Mouse (Mus musculus) spleen, adult 2 months (tissue): ENCODE results near the gene Spty2d1. TPM values are rescaled to one million over a fixed set of nuclear protein-coding genes. Genes with fewer than 3 reads are reported as not detected.

Experiments
- DNase-seq, 2 experiments: peaks; one replicate each; pipeline versions ENCODE4 v3.0.0 to v3.0.0-alpha.2; 2012 to 2021; ENCODE audit warnings: low spot score in 2 of 2, low read depth in 1 of 2
- H3K27ac ChIP-seq: fragments of 200-500 bp; 2 replicates; pipeline ENCODE4 v1.5.1; 2012; ENCODE audit warnings: low read length, inconsistent platforms; ENCODE audit not compliant: insufficient read depth
- H3K27me3 ChIP-seq: fragments of 200-500 bp; 2 replicates; pipeline ENCODE4 v1.6.1; 2012; ENCODE audit warnings: mild to moderate bottlenecking, moderate library complexity, low read length, inconsistent platforms; ENCODE audit not compliant: control insufficient read depth, insufficient read depth
- H3K36me3 ChIP-seq: fragments of 200-500 bp; 2 replicates; pipeline ENCODE4 v1.6.1; 2012; ENCODE audit warnings: mild to moderate bottlenecking, low read length, inconsistent platforms; ENCODE audit not compliant: control insufficient read depth, insufficient read depth
- H3K4me1 ChIP-seq: fragments of 200-500 bp; 2 replicates; pipeline ENCODE4 v1.6.1; 2011; ENCODE audit warnings: inconsistent platforms; ENCODE audit not compliant: control insufficient read depth, insufficient read depth, insufficient read length
- H3K4me3 ChIP-seq: fragments of 200-500 bp; 2 replicates; pipeline ENCODE4 v1.5.1; 2011; ENCODE audit warnings: mild to moderate bottlenecking, inconsistent platforms; ENCODE audit not compliant: insufficient read depth, insufficient read length; ENCODE audit errors: extremely low read depth
- CTCF ChIP-seq: fragments of 200-500 bp; IDR thresholded peaks from 2 replicates; pipeline ENCODE4 v1.5.1; 2011; ENCODE audit warnings: mild to moderate bottlenecking, inconsistent platforms; ENCODE audit not compliant: insufficient read depth, insufficient read length, insufficient replicate concordance; ENCODE audit errors: extremely low read depth
- POLR2A ChIP-seq: fragments of 200-500 bp; IDR thresholded peaks from 2 replicates; pipeline ENCODE4 v1.6.1; 2011; ENCODE audit warnings: low read depth, low read length, inconsistent platforms
- WGBS: fragments of 180-500 bp; shearing (Covaris S2); methylation state at CpG from one replicate; pipeline ENCODE4 v1.1.7; 2018; 5-methylcytosine and 5-hydroxymethylcytosine counted together
- polyA plus RNA-seq: library from polyadenylated mRNA; depleted of rRNA; stranded (reverse); fragments of >200 nt; gene quantifications from 2 replicates; pipeline ENCODE4 v1.2.3, GENCODE M21; 2012

Spty2d1 gene
- polyA plus RNA-seq, 1 experiment: 3.8 TPM

- Histone ChIP-seq H3K36me3 (no peaks in the 10 kb centered on the region), H3K27ac (peak overlapping the region; percentile 26; the same call in 1 of the 2 replicates), H3K4me1 (peaks cover 20% of the 10 kb centered on the region), H3K4me3 (no peak overlapping the region), H3K27me3 (no peaks in the 10 kb centered on the region)
- TF ChIP-seq POLR2A (no peak), CTCF (no peak)
- peak in 1 of 2 experiments; percentile 24 for DNase-seq
- WGBS: 30% methylated on average over 11 of the region's 11 CpGs
These were observed 6.6 kb upstream of the Spty2d1 start for GRCm38 (mm10) chr7:47014564-47015389.

GRCm38 (mm10) chr7:47013131-47013767 lies 5.0 kb upstream of the Spty2d1 start:
- H3K27ac ChIP-seq: peak overlapping the region; percentile 51
- DNase-seq: peak in 1 of 2 experiments; percentile 13
- H3K36me3 ChIP-seq: no peaks in the 10 kb centered on the region
- WGBS: 14% methylated on average over 9 of the region's 9 CpGs
- H3K27me3 ChIP-seq: no peaks in the 10 kb centered on the region
- no peak overlapping the region for H3K4me3 ChIP-seq
- no peak for TF ChIP-seq POLR2A
- no peak for TF ChIP-seq CTCF
- H3K4me1 ChIP-seq: peaks cover 21% of the 10 kb centered on the region

GRCm38 (mm10) chr7:47007818-47008167 lies 418 bp downstream of the Spty2d1 start:
- Histone ChIP-seq H3K27ac (peak overlapping the region; percentile 89), H3K4me3 (peak overlapping the region; percentile 79), H3K36me3 (no peaks in the 10 kb centered on the region), H3K4me1 (peaks cover 4% of the 10 kb centered on the region; the same call in 1 of the 2 replicates), H3K27me3 (no peaks in the 10 kb centered on the region)
- under 1% methylated on average over 25 of the region's 25 CpGs for WGBS
- TF ChIP-seq CTCF (peak; percentile 33; the same call in 1 of the 2 replicates), POLR2A (no peak)
- no peak for DNase-seq

- Histone ChIP-seq H3K27ac (peak overlapping the region; percentile 89), H3K4me3 (peak overlapping the region; percentile 79), H3K4me1 (peaks cover 4% of the 10 kb centered on the region; the same call in 1 of the 2 replicates), H3K27me3 (no peaks in the 10 kb centered on the region), H3K36me3 (no peaks in the 10 kb centered on the region)
- whole genome bisulfite sequencing: 5% methylated on average over 21 of the region's 21 CpGs
- TF ChIP-seq CTCF (no peak), POLR2A (no peak)
- no peak for DNase-seq
These were observed 966 bp downstream of the Spty2d1 start for GRCm38 (mm10) chr7:47007109-47007780.

- H3K27ac ChIP-seq: no peak overlapping the region
- peaks cover 3% of the 10 kb centered on the region for H3K4me1 ChIP-seq
- TF ChIP-seq CTCF: no peak
- no peak for TF ChIP-seq POLR2A
- no peak overlapping the region for H3K4me3 ChIP-seq
- no peak for DNase-seq
- peaks cover 3% of the 10 kb centered on the region for H3K36me3 ChIP-seq
- WGBS: 93% methylated on average over 3 of the region's 3 CpGs
- no peaks in the 10 kb centered on the region for H3K27me3 ChIP-seq
These were observed 4.6 kb downstream of the Spty2d1 start for GRCm38 (mm10) chr7:47003411-47004115.

- Histone ChIP-seq H3K4me3 (no peak overlapping the region), H3K27ac (no peak overlapping the region), H3K36me3 (peaks cover 20% of the 10 kb centered on the region), H3K4me1 (no peaks in the 10 kb centered on the region; the same call in 1 of the 2 replicates), H3K27me3 (no peaks in the 10 kb centered on the region)
- WGBS: 88% methylated on average over 4 of the region's 4 CpGs
- TF ChIP-seq CTCF: no peak
- TF ChIP-seq POLR2A: no peak
- no peak for DNase-seq
These were observed 6.3 kb downstream of the Spty2d1 start for GRCm38 (mm10) chr7:47001900-47002275.
